Mouse (Mus musculus) erythroblast, adult 5-6 weeks (primary cell): ENCODE measurements around the gene Gm21987. TPM values are rescaled to one million over a fixed set of nuclear protein-coding genes. Genes with fewer than 3 reads are reported as not detected.
A peak's percentile ranks its signal among the peaks of the same experiment; 100 is the strongest.

Experiments
- ATAC-seq: replicated peaks from 2 replicates; pipeline ENCODE4 v1.8.0; 2016; ENCODE audit warnings: moderate number of reproducible peaks, mild to moderate bottlenecking, moderate TSS enrichment, inconsistent platforms; ENCODE audit not compliant: poor library complexity, low FRiP score, severe bottlenecking
- total RNA-seq, 2 experiments: library from RNA; stranded (forward) in 1 of 2; stranded (reverse) in 1 of 2; fragments of 150-400 nt in 1 of 2; fragments of 200-764, 138-1000 nt in 1 of 2; gene quantifications; 2 replicates each; pipeline versions ENCODE4 v1.2.3 to v1.2.4; 2015 to 2017; ENCODE audit warnings: low replicate concordance in 2 of 2

The Gm21987 gene
- total RNA-seq, 2 experiments from 2014 or later = not detected

DNA sequence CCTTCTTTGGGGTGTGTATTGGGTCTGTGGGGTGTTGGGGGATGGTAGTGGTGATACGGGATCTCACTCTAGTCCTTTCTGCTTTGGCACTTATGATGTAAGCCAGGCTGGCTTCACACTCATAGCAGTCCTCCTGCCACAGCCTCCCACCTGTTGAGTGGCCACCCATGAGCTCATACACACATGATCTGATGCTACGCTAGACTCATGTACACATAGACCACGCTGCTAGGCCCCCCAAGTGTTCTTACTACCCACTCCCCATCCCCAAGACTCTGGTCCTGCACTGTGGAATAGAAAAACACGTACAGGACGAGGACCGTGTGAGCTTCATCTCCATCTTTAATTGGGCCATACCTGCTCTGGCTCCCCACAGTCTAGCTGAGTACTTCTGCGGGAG is 22.2 kb downstream of the Gm21987 start:
- no peak for ATAC-seq

DNA sequence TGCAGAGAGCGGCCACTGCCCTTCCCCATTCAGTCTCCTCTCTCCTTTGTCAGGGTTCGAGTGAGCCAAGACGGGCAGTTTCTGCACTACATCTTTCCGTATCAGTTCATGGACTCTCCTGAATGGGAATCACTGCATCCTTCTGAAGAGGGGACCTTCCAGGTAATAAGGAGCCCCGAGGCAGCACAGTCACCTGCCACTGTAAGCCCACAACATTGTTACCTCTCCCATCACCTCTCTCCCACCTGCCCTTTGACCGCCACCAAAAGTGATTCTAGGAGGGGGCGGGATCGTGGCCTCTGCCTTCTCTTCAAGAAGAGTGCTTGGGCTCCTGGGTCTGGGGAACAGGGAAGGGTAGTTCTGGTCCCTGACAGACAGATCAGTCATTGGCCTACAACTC is 22.6 kb downstream of the Gm21987 start:
- ATAC-seq = no peak

DNA sequence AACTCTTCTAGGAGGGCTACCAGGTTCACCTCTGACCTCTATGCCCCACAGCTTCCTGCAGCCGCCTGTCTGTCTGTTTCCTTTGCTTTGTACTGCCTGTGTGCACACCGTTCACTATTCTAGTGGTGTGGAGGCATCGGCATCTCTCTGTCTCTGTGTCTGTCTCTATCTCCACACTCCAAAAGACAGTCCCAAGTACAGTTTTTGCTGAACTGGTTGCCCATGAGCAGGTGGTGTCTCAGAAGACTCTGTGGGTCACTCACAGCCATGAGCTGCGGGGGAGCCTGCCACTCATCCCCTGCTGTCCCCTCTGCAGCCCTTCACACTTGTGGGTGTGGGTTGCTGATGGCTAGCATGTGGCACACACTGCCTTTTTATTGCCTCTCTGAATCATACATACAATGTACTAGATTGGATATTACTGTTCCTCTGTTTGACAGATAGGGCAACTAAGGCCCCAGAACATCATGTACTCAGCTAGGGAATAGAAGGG is 23.2 kb downstream of the Gm21987 start:
- no peak for ATAC-seq

DNA sequence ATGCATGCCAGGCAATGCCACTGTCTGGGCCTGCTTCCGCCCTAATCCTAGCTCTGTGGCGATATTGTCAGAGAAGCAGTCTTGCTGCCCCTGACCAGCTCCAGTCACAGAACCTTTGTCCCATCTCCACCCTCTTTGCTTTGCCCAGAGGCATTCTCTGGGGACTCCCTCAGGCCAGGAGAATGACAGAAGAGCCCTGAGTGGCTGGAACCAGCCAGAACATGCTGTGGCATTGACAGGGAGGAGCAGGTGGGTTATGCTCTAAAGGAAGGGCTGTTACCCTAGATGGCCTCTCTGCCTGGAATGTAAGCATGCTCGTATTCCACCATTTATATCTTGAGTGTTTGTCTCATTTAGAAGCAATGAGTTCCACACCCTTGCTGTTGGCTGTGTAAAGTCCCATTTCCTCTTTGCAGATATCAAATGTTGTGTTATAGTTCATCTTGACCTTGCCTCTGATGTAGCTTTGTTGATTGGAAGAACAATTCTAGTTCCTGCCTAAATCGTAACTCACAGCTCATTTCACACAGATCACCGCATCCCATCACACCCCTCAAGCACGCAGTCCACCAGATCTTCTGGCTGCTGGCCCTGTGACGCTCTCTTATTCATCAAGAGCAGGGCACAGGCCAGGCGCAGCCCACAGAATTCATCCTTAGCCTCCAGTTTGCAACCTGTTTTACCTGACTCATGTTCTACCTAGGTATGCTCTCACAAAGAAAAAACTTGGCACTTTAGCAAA is 24.0 kb downstream of the Gm21987 start:
- no peak for ATAC-seq

DNA sequence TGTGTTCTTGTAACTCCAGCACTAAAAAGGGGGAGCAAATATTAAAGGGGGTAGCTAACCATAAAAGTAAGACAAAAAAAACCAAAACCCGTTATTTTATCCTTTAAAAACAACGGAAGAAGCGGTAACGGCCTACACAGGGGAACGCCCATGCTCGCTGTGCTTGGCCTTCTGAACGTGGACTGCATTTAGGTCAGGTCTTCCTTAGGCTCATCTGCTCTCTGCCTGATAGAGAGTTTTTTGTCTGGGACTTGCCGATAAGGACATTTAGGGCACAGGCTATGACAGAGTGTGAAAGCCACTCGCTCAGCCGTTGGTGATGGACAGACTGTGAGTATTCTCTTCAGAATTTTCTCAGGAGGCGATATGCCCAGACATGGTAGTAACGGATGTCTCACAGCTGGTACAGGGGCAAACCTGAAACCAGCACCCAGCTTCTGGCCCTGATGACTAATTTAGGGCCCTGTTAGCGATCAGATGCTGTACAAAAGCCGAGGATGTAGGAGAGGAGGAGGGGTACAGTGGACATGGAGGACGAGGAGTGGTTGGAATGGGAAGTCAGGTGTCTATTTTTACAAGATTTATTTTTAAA is 25.0 kb downstream of the Gm21987 start:
- peak; percentile 85 for ATAC-seq

DNA sequence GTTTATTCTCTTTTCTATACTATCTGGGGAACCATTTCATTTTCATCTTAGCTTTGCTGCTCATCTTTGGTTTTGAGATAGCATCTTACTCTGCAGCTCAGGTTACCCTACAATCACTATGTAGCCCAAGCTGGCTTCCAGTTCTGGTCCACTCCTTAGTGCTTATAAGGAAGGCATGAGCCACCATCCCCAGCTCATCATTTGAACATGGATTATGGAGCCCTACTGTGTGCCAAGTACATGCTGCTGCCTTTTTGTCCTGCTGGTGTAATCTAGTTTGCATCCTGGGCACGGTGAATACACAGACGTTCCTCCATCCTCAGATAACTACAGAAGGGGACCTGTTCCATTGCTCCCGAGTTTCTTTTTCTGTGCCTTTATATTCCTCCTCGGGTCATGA is 26.0 kb downstream of the Gm21987 start:
- ATAC-seq = no peak

DNA sequence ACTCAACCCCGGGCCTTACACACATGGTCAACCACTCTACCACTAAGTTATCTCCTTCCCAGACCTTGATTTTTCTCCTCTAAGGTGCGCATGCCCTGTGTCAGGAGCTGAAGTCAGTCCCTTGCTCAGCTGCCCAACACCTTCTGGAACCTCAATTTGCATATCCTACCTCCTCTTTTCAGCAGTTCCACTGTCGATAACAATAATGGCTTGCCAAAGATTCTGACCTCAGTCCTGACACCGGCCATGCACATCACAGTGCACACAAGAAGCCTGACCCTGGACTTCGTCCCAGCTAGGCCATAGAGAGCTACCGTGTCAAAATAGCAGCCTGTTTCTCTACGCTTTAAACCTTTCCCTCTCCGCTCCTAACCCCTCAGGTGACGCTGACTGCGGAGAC is 26.6 kb downstream of the Gm21987 start:
- ATAC-seq = no peak

DNA sequence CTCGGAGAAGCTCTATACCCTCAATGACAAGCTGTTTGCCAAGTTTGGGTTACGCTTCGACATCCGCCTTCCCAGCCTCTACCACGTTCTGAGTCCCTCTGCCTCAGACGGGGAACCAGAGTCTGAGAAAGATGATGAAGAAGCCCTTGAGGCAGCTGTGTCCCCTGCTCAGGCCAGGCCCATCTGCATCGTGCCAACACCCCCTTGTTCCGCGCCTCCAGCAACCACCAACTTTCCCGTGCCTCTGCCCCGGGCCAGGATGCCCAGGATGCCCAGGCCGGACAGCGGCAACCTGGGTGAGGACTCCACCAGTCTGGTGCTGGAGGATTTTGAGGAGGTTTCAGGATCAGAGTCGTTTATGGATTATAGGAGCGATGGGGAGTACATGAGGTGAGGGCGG is 27.1 kb downstream of the Gm21987 start:
- ATAC-seq = no peak

DNA sequence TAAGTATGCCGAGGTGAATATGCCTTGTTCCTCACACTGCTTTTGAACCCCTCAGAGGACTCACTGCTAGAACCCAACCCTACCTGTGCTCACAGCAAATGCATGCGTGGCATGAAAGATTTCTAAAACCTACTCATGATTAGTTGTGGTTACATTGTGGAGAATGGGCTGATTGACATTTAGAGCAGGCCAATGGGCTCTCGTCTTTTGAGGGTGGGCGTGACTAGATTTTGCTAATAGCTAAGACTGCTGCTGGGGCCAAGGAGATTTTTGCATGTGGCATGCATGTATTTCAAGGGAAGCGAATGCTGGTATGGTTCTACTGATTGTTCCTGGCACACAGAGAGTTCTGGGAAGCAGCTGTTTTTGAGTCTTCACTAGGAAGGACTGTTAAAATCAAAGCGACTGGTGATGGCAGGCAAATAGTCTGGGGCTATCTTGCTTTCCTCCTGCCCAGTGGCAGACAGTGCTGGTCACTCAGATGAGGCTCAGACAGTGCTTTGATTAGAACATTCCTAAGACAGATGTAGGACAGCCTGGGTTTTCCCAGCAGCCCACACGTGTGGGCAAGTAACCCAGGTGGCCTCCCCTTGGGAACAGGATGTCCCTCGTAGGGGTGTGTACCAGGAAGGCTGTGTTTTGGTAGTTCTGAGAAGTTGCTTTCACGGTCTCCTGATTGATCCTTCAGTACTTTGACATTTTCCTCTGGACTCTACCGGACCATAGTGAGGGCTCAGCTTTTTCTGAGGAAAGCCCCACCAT is 27.7 kb downstream of the Gm21987 start:
- peak; percentile 60 for ATAC-seq

DNA sequence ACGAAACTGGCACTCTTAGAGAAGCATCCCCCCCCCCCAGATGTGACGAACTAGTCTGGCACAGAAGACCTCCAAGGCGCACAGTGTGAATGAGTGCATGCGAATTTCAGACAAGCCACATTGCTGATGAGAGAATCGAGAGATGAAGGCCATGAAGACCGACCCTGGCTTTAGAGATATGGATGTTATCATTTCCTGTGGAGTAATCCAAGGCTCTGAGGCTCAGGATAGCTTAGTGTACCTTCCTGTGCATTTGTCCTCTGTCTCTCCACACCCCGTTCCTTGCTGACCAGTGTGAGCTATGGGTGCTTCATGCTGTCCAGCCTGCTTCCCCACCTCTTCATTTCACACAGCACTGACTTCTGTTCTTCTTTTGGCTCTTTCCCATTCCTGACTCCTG is 28.3 kb downstream of the Gm21987 start:
- ATAC-seq = no peak

DNA sequence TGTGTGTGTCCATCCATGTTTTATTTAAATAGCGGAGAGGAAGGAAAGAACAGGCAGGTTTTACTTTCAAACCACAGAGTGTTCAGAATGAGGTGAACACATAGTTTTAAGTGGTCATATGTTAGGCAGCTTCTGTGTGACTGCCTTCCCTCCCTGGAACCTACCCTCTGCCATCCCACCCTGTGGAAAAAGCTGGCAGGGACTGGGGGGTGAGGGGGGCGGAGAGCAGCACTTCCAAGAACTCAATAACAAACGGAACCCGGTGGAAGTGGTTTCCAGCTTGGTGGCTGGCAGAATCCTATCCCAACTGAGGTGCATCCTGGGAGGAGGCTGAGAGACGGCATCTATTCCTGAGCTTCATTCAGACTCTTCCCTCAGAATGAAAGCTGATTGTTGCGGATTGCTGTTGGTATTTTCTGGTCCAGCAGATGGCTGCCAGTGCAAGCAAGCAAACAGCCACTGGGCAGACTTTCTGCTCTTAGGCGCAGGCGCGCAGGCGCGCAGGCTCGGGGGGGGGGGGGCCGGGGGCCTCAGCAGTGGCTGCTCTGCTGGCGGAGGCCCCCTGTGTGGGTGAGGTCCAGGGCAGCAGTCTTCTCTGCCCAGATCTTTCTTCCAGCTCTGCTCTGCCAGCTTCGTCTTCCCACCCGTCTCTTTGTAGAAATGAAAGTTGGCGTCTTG is 29.5 kb downstream of the Gm21987 start:
- ATAC-seq = no peak

DNA sequence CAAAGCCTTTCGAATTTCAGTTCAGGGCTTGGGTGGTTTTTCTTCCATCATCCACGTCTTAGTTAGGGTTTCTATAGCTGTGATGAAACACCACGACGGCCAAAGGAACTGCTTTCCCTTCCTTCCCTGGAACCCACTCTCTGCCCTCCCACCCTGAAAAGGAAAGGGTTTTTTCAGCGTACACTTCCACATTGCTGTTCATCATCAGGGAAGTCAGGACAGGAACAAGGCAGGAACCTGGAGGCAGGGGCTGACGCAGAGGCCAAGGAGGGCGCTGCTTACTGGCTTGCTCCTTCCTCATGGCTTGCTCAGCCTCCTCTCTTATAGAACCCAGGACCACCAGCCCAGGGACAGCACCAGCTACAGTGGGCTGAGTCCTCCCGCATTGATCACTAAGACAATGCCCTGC is 30.0 kb downstream of the Gm21987 start:
- no peak for ATAC-seq

DNA sequence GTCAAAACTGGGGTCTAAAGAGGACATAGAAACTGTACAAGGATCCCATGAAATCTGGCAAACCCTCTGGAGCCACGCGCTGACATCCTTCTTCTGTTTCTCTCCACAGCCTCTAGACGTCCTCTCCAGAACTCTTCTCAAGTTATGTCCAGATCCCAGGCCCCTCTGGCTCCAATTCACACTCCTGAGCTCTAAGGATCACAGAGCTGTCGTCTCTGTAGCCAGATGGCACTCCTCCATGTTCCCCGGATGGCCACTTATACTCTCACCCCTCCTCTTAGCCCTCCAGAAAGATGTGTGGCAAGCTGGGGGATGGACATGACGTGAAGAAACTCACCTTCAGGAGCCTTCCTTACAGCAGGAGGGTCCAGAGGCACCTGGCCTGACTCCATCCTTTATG is 30.7 kb downstream of the Gm21987 start:
- no peak for ATAC-seq

DNA sequence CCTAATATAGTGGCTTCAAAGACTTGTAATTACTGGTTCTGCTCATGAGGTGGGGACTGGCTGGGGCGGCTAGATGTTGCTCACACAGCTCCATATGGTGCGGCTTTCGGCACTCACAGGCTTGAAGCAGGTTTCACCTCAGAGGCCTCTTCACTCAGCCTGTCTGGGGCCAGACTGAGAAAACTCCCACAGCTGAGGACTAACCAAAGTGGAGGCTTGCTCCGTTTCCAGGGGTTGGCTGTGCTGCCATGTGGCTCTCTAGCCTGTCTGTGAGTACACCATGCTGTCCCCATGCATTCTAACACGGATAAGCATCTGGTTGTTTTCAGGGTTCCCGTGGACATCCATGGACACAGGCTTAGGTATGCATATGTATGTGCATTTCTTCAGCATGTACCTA is 31.8 kb downstream of the Gm21987 start:
- ATAC-seq = no peak

DNA sequence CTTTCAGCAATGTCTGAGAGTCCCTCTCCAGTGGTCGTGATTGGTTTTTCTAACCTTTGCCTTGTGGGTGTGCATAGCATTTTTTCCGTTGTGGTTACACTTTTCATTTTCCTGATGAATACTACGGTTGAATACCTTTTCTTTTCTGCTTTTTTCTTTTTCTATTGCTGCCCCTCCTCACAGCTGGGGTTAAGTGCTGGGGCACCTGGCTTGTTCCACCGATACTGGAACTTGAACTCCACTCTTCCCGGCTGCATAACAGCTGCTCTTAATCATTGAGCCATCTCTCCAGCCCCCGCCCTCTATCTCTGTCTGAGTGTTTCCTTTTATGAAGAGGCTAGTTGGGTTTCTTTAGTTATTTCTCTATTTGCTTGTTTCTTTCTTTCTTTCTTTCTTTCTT is 32.2 kb downstream of the Gm21987 start:
- no peak for ATAC-seq

DNA sequence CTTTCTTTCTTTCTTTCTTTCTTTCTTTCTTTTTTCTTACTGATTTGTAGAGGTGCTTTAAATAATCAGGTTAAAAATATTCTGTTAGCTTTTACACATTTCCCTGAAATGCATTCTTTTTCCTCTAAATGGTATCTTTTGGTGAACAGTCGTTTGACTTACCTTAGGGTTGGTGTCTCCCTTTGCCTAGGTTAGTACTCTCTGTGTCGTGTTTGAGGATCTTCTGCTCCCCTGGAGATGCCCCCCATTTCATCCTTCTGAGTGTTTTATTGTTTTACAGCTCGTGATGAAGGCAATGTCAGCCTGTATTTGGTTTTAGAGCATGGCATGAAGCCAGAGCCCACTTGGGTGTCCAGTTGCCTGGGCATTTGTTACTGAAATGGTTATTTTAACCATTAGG is 32.7 kb downstream of the Gm21987 start:
- ATAC-seq = no peak

DNA sequence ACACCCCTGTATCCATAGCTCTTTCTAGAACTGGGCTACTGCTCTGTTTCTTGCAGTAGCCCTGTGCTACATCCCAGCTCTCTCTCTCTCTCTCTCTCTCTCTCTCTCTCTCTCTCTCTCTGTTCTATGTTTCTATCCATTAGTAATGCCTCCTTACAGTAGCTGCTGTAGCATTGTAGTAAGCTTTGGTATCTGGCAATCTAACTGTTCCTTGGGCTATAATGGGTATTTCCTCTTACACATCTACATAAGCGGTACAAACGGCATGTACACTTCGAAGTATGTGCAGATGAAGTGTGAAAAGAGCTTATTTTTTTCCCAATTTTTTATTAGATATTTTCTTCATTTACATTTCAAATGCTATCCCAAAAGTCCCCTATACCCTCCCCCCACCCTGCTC is 33.1 kb downstream of the Gm21987 start:
- ATAC-seq = no peak

DNA sequence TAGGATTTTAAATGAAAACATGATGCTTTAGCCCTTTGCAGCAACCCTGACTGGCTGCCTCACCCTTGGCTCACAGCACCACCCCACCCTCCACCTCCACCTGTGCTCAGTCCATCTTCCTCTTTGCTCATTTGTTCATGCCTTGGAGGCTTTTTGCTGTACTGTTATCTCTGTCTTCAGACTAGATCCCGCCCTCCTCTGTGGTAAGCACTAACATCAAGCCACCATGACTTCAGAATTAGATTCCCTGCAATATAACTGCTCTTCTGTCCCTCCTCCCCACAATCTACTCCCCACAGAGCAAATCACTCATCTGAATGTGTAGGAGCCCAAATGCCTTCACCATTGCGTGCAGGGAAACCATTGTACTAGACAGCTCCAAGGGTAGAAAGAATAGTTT is 36.8 kb downstream of the Gm21987 start:
- no peak for ATAC-seq

DNA sequence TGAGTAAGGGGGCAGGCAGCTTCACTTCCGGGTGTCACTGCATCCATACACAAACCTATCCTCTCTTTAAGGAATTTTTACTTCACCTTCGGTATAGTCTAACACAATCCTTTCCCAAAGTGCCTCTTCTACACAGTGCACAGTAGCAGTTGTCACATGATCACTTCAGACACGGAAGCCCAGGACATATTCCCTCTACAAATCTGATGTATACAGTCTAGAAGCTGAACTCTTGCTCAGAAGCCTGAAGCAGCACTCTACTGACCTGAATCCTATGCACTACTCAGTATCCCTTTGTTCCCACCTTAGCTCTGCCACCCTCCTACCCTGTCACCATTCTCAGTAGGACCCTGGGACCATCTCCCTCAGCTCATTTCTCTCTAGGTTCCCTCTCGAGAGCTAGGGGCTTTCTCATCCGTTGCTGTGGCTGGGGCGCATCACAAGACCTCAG is 38.4 kb downstream of the Gm21987 start:
- ATAC-seq = no peak

DNA sequence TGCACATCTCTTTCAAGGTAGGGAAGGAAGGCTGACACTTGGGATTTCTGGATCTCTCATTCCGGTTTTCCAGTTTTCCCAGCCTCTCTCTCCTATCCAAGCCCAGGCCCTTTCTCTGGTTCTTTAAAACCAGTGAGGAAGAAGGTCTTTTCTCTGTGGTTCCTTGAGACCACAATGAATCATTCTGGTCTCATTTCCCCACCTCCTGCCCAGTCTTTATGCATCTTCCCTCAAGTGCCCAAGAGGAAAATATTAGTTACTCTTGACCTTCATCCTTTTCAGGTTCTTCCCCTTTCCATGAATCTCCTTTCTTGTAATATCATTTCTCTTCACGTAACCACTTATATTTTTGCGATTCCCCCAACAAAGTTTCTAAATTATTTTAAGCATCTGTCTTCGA is 38.9 kb downstream of the Gm21987 start:
- ATAC-seq = no peak
